Mouse (Mus musculus) MEL (cell line): Measurements from ENCODE around the gene 4930544D05Rik. TPM values are rescaled to one million over a fixed set of nuclear protein-coding genes. Genes with fewer than 3 reads are reported as not detected.

Source experiments
- DNase-seq: peaks from one replicate; pipeline ENCODE4 v3.0.0; 2011; ENCODE audit warnings: low read depth, low spot score
- H3K27ac ChIP-seq: 2 replicates; pipeline ENCODE4 v1.5.1; 2012; ENCODE audit warnings: low read depth, mild to moderate bottlenecking, control low read depth, low read length, moderate library complexity; ENCODE audit not compliant: control insufficient read depth
- H3K27me3 ChIP-seq, 2 experiments: fragments of 150-350 bp in 1 of 2; sonication (generic) in 1 of 2; 2 replicates each; pipeline ENCODE4 v1.6.1; 2012; ENCODE audit warnings: low read length in 2 of 2, mild to moderate bottlenecking in 2 of 2, improper control_type of control experiment in 1 of 2, moderate library complexity in 1 of 2; ENCODE audit not compliant: insufficient read depth in 2 of 2, control insufficient read depth in 1 of 2
- H3K36me3 ChIP-seq, 2 experiments: 2 replicates each; pipeline ENCODE4 v1.6.1; 2012 to 2014; ENCODE audit warnings: low read length in 2 of 2, improper control_type of control experiment in 1 of 2, inconsistent platforms in 1 of 2, mild to moderate bottlenecking in 1 of 2; ENCODE audit not compliant: insufficient read depth in 2 of 2, control insufficient read depth in 1 of 2
- H3K4me1 ChIP-seq, 2 experiments: fragments of 150-350 bp in 1 of 2; sonication (generic) in 1 of 2; 2 replicates each; pipeline ENCODE4 v1.6.1; 2012; ENCODE audit warnings: low read length in 2 of 2, improper control_type of control experiment in 1 of 2, mild to moderate bottlenecking in 1 of 2; ENCODE audit not compliant: insufficient read depth in 2 of 2, control insufficient read depth in 1 of 2
- H3K4me3 ChIP-seq, 2 experiments: fragments of 150-350 bp in 1 of 2; sonication (generic) in 1 of 2; 2 replicates each; pipeline ENCODE4 v1.5.1; 2012; ENCODE audit warnings: low read depth in 2 of 2, low read length in 2 of 2, mild to moderate bottlenecking in 2 of 2, moderate library complexity in 2 of 2, control low read depth in 1 of 2, improper control_type of control experiment in 1 of 2; ENCODE audit not compliant: control insufficient read depth in 1 of 2, insufficient read depth in 1 of 2
- H3K79me2 ChIP-seq: 2 replicates; pipeline ENCODE4 v1.6.1; 2012; ENCODE audit warnings: mild to moderate bottlenecking, low read length, moderate library complexity; ENCODE audit not compliant: control insufficient read depth, poor library complexity, insufficient read depth
- H3K9ac ChIP-seq: 2 replicates; pipeline ENCODE4 v1.6.1; 2012; ENCODE audit warnings: low read depth, mild to moderate bottlenecking, control low read depth, low read length, moderate library complexity; ENCODE audit not compliant: control insufficient read depth, poor library complexity, severe bottlenecking
- H3K9me3 ChIP-seq: fragments of 150-350 bp; sonication (generic); replicated peaks from 2 replicates; pipeline ENCODE4 v1.6.1; 2012; ENCODE audit warnings: mild to moderate bottlenecking, low read length, improper control_type of control experiment, moderate library complexity; ENCODE audit not compliant: insufficient read depth
- BHLHE40 ChIP-seq: IDR thresholded peaks from 2 replicates; pipeline ENCODE4 v1.6.1; 2012; ENCODE audit warnings: low read depth, mild to moderate bottlenecking, inconsistent platforms, low read length, improper control_type of control experiment, borderline replicate concordance
- CHD1 ChIP-seq: IDR thresholded peaks from 2 replicates; pipeline ENCODE4 v1.6.1; 2012; ENCODE audit warnings: low read depth, mild to moderate bottlenecking, inconsistent platforms, low read length, improper control_type of control experiment
- CTCF ChIP-seq, 3 experiments: IDR thresholded peaks in 2 of 3; conservative IDR thresholded peaks in 1 of 3; 2 replicates each; pipeline ENCODE4 v1.5.1; 2011 to 2012; ENCODE audit warnings: low read length in 3 of 3, low read depth in 2 of 3, mild to moderate bottlenecking in 2 of 3, improper control_type of control experiment in 1 of 3, inconsistent platforms in 1 of 3, mixed read lengths in 1 of 3, moderate library complexity in 1 of 3; ENCODE audit not compliant: control insufficient read depth in 1 of 3, insufficient read depth in 1 of 3, poor library complexity in 1 of 3, severe bottlenecking in 1 of 3
- E2F4 ChIP-seq: IDR thresholded peaks from 2 replicates; pipeline ENCODE4 v1.6.1; 2011; ENCODE audit warnings: low read depth, low read length, improper control_type of control experiment, borderline replicate concordance
- ELF1 ChIP-seq: IDR thresholded peaks from 2 replicates; pipeline ENCODE4 v1.6.1; 2014; ENCODE audit warnings: low read depth, mild to moderate bottlenecking, inconsistent platforms, low read length, improper control_type of control experiment, moderate library complexity
- EP300 ChIP-seq, 2 experiments: IDR thresholded peaks; 2 replicates each; pipeline ENCODE4 v1.6.1; 2011; ENCODE audit warnings: improper control_type of control experiment in 2 of 2, low read length in 2 of 2, low read depth in 1 of 2, mild to moderate bottlenecking in 1 of 2
- ETS1 ChIP-seq: IDR thresholded peaks from 2 replicates; pipeline ENCODE4 v1.6.1; 2012; ENCODE audit warnings: low read depth, mild to moderate bottlenecking, inconsistent platforms, low read length, improper control_type of control experiment, moderate library complexity
- GABPA ChIP-seq: IDR thresholded peaks from 2 replicates; pipeline ENCODE4 v1.6.1; 2012; ENCODE audit warnings: low read depth, mild to moderate bottlenecking, inconsistent platforms, low read length, improper control_type of control experiment, moderate library complexity
- HCFC1 ChIP-seq: IDR thresholded peaks from 2 replicates; pipeline ENCODE4 v1.6.1; 2012; ENCODE audit warnings: low read depth, mild to moderate bottlenecking, inconsistent platforms, low read length, improper control_type of control experiment, moderate library complexity
- JUND ChIP-seq: IDR thresholded peaks from 2 replicates; pipeline ENCODE4 v1.6.1; 2011; ENCODE audit warnings: low read depth, mild to moderate bottlenecking, improper control_type of control experiment, low read length
- KAT2A ChIP-seq: conservative IDR thresholded peaks from 2 replicates; pipeline ENCODE4 v1.6.1; 2012; ENCODE audit warnings: low read depth, low read length, improper control_type of control experiment, inconsistent platforms
- MAFK ChIP-seq: IDR thresholded peaks from 2 replicates; pipeline ENCODE4 v1.6.1; 2011; ENCODE audit warnings: low read depth, mild to moderate bottlenecking, low read length, improper control_type of control experiment, borderline replicate concordance
- MAX ChIP-seq: IDR thresholded peaks from 2 replicates; pipeline ENCODE4 v1.6.1; 2011; ENCODE audit warnings: low read length, improper control_type of control experiment
- MAZ ChIP-seq: IDR thresholded peaks from 2 replicates; pipeline ENCODE4 v1.6.1; 2012; ENCODE audit warnings: low read depth, mild to moderate bottlenecking, inconsistent platforms, low read length, improper control_type of control experiment
- MEF2A ChIP-seq: IDR thresholded peaks from 2 replicates; pipeline ENCODE4 v1.6.1; 2014; ENCODE audit warnings: low read depth, mild to moderate bottlenecking, inconsistent platforms, low read length, improper control_type of control experiment; ENCODE audit not compliant: poor library complexity, insufficient replicate concordance, severe bottlenecking; ENCODE audit errors: extremely low read depth
- MXI1 ChIP-seq: IDR thresholded peaks from 2 replicates; pipeline ENCODE4 v1.6.1; 2011; ENCODE audit warnings: mild to moderate bottlenecking, low read depth, low read length, improper control_type of control experiment
- MYB ChIP-seq: IDR thresholded peaks from 2 replicates; pipeline ENCODE4 v1.6.1; 2011; ENCODE audit warnings: mild to moderate bottlenecking, low read depth, low read length, improper control_type of control experiment
- MYC ChIP-seq: IDR thresholded peaks from 2 replicates; pipeline ENCODE4 v1.6.1; 2011; ENCODE audit warnings: low read depth, mild to moderate bottlenecking, low read length, improper control_type of control experiment, moderate library complexity
- NRF1 ChIP-seq: IDR thresholded peaks from 2 replicates; pipeline ENCODE4 v1.6.1; 2014; ENCODE audit warnings: low read depth, mild to moderate bottlenecking, inconsistent platforms, low read length, improper control_type of control experiment, moderate library complexity; ENCODE audit not compliant: poor library complexity, insufficient read depth, severe bottlenecking
- POLR2AphosphoS2 ChIP-seq: IDR thresholded peaks from 2 replicates; pipeline ENCODE4 v1.6.1; 2011; ENCODE audit warnings: low read length, improper control_type of control experiment
- POLR2AphosphoS5 ChIP-seq: IDR thresholded peaks from 2 replicates; pipeline ENCODE4 v1.6.1; 2012; ENCODE audit warnings: low read depth, borderline replicate concordance, mild to moderate bottlenecking, inconsistent platforms, low read length, moderate library complexity, mixed read lengths
- RCOR1 ChIP-seq: IDR thresholded peaks from 2 replicates; pipeline ENCODE4 v1.6.1; 2012; ENCODE audit warnings: low read depth, mild to moderate bottlenecking, inconsistent platforms, low read length, improper control_type of control experiment
- SIN3A ChIP-seq: IDR thresholded peaks from 2 replicates; pipeline ENCODE4 v1.6.1; 2012; ENCODE audit warnings: low read length, improper control_type of control experiment, inconsistent platforms
- TAL1 ChIP-seq: IDR thresholded peaks from 2 replicates; pipeline ENCODE4 v1.6.1; 2012; ENCODE audit warnings: mild to moderate bottlenecking, inconsistent platforms, low read length, moderate library complexity, mixed read lengths
- TBP ChIP-seq: IDR thresholded peaks from 2 replicates; pipeline ENCODE4 v1.8.0; 2011; ENCODE audit warnings: low read depth, low read length, improper control_type of control experiment
- TCF12 ChIP-seq: IDR thresholded peaks from 2 replicates; pipeline ENCODE4 v1.6.1; 2014; ENCODE audit warnings: low read depth, mild to moderate bottlenecking, inconsistent platforms, low read length, improper control_type of control experiment, moderate library complexity
- UBTF ChIP-seq: IDR thresholded peaks from 2 replicates; pipeline ENCODE4 v1.6.1; 2012; ENCODE audit warnings: low read depth, mild to moderate bottlenecking, inconsistent platforms, low read length, improper control_type of control experiment, moderate library complexity, borderline replicate concordance; ENCODE audit not compliant: insufficient read depth
- USF2 ChIP-seq, 2 experiments: IDR thresholded peaks; 2 replicates each; pipeline ENCODE4 v1.6.1; 2011 to 2012; ENCODE audit warnings: improper control_type of control experiment in 2 of 2, low read length in 2 of 2, borderline replicate concordance in 1 of 2, inconsistent platforms in 1 of 2, low read depth in 1 of 2, mild to moderate bottlenecking in 1 of 2; ENCODE audit not compliant: insufficient read depth in 1 of 2
- ZC3H11A ChIP-seq: IDR thresholded peaks from 2 replicates; pipeline ENCODE4 v1.6.1; 2012; ENCODE audit warnings: low read depth, mild to moderate bottlenecking, inconsistent platforms, low read length, improper control_type of control experiment
- ZKSCAN1 ChIP-seq: IDR thresholded peaks from 2 replicates; pipeline ENCODE4 v1.6.1; 2012; ENCODE audit warnings: low read depth, mild to moderate bottlenecking, inconsistent platforms, low read length, improper control_type of control experiment, moderate library complexity
- ZNF384 ChIP-seq: IDR thresholded peaks from 2 replicates; pipeline ENCODE4 v1.6.1; 2012; ENCODE audit warnings: low read depth, mild to moderate bottlenecking, inconsistent platforms, low read length, improper control_type of control experiment
- polyA plus RNA-seq, 2 experiments: library from polyadenylated mRNA; stranded (reverse) in 1 of 2; unstranded in 1 of 2; fragments of >175 nt in 1 of 2; fragments of >200 nt in 1 of 2; gene quantifications; 2 replicates each; pipeline versions ENCODE4 v1.2.1 to v1.2.4; 2012; ENCODE audit warnings: low replicate concordance in 2 of 2, low read depth in 1 of 2; ENCODE audit not compliant: insufficient read length in 2 of 2, insufficient read depth in 1 of 2, missing spikeins in 1 of 2
- total RNA-seq: library from RNA; depleted of rRNA; stranded (reverse); fragments of 300-350 nt; gene quantifications from 2 replicates; pipeline ENCODE4 v1.2.3, GENCODE M21; 2012

4930544D05Rik gene
- total and polyA plus RNA-seq, 3 experiments: 0.10 TPM; not detected in 2

GRCm38 (mm10) chr11:70596094-70596493, 19.6 kb upstream of the 4930544D05Rik start:
- H3K27ac ChIP-seq: peak overlapping the region; percentile 73; the same call in 1 of the 2 replicates

GRCm38 (mm10) chr11:70597301-70597700, 18.3 kb upstream of the 4930544D05Rik start:
- H3K79me2 ChIP-seq: peaks cover 3% of the 10 kb centered on the region; the same call in 1 of the 2 replicates
- peak; percentile 88 for DNase-seq
- H3K36me3 ChIP-seq: peaks cover 5 to 20% of the 10 kb centered on the region in 2 experiments
- no peaks in the 10 kb centered on the region for H3K9me3 ChIP-seq
- H3K4me1 ChIP-seq: peaks cover 15 to 30% of the 10 kb centered on the region in 2 experiments
- H3K27me3 ChIP-seq: no peaks in the 10 kb centered on the region
- H3K4me3 ChIP-seq: no peak overlapping the region
- H3K9ac ChIP-seq: peak overlapping the region; percentile 29
- peak overlapping the region; percentile 73 for H3K27ac ChIP-seq
- TF ChIP-seq USF2 (IDR thresholded peaks at IDR 0.05; ENCODE audit: borderline replicate concordance in 1 of 2, insufficient read depth in 1 of 2, low read depth in 1 of 2, low read length in 2 of 2) (no peak), JUND (no peak), ZNF384 (no peak), NRF1 (no peak), MYB (no peak), TBP (no peak), KAT2A (no peak), ZC3H11A (no peak), GABPA (no peak), ELF1 (peak; percentile 65; the same call in 1 of the 2 replicates), HCFC1 (no peak), E2F4 (no peak), CTCF (IDR thresholded peaks at IDR 0.05 in 2 of 3, conservative IDR thresholded peaks at IDR 0.05 in 1 of 3; ENCODE audit: control insufficient read depth in 1 of 3, insufficient read depth in 1 of 3, low read depth in 2 of 3, low read length in 3 of 3, poor library complexity in 1 of 3, severe bottlenecking in 1 of 3) (no peak), EP300 (IDR thresholded peaks at IDR 0.05; ENCODE audit: low read depth in 1 of 2, low read length in 2 of 2) (peak; percentile 79 to 89), MEF2A (no peak), UBTF (no peak), RCOR1 (no peak), SIN3A (peak; percentile 92), MAFK (no peak), POLR2AphosphoS5 (no peak), MAZ (no peak), ZKSCAN1 (no peak), POLR2AphosphoS2 (no peak), BHLHE40 (peak; percentile 77; the same call in 1 of the 2 replicates), MYC (peak; percentile 95), TCF12 (peak; percentile 83), TAL1 (peak; percentile 73), MAX (peak; percentile 92), MXI1 (peak; percentile 93), CHD1 (no peak)

More at GRCm38 (mm10) chr11:70596094-70596493, 19.6 kb upstream of the 4930544D05Rik start:
- H3K27me3 ChIP-seq: no peaks in the 10 kb centered on the region
- DNase-seq: no peak
- peaks cover 5 to 20% of the 10 kb centered on the region in 2 experiments for H3K36me3 ChIP-seq
- peaks cover 4% of the 10 kb centered on the region for H3K79me2 ChIP-seq
- no peak overlapping the region for H3K9ac ChIP-seq
- TF ChIP-seq MYC (no peak), ETS1 (no peak), SIN3A (no peak)
- no peak overlapping the region for H3K4me3 ChIP-seq
- no peaks in the 10 kb centered on the region for H3K9me3 ChIP-seq
- H3K4me1 ChIP-seq: peaks cover 15 to 30% of the 10 kb centered on the region in 2 experiments
